Mouse (Mus musculus) liver, embryonic 12.5 days (tissue): ENCODE results near the gene Pcnx. TPM values are rescaled to one million over a fixed set of nuclear protein-coding genes. Genes with fewer than 3 reads are reported as not detected.

Source experiments
- polyA plus RNA-seq: library from polyadenylated mRNA; unstranded; fragments of >200 nt; fragmentation: Nextera tagmentation; extraction: Ambion mirVana; gene quantifications from 2 replicates; pipeline ENCODE4 v1.2.1, GENCODE M21; 2016

Pcnx gene
- polyA plus RNA-seq, 1 experiment from 2014 or later: 2.7 TPM

Other genes with a start within 250 kb of the Pcnx start
- gene Ttc9, start 228.8 kb upstream of the Pcnx start, polyA plus RNA-seq: 0.12 and 0.33 TPM in 2 replicates
- 0.12 and 0.15 TPM in 2 replicates for gene Map3k9, start 78.8 kb upstream of the Pcnx start, polyA plus RNA-seq